Mouse (Mus musculus): Measurements from ENCODE around the gene Ppp2r5a. TPM values are rescaled to one million over a fixed set of nuclear protein-coding genes. Genes with fewer than 3 reads are reported as not detected.

The Ppp2r5a gene
- polyA plus RNA-seq (2012; rRNA removed) (39.4 and 40.1 TPM in 2 replicates), polyA plus RNA-seq (2014; fragmentation: Nextera tagmentation; extraction: Ambion mirVana) (30.3 and 34.1 TPM in 2 replicates)

DNA sequence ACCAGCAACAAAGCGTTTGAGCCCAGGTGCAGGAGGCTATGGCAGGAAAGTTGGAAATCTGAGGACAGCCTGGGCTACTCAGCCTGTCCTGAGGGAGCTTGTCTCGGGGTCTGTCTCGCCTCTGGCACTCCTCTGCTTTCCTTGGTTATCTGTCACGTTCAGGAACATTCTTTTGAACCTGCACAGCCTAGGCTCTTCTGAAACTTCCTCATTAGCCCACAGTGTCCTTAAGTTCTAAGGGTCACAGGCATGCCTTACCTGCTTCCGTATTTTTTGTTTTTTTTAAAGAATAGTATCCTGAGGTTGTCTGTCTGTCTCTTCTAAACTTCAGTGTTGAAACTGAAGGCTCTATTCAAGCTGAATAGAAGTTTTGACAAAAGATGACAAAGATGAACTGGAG, at the start of gene Ppp2r5a:
Gene Ppp2r5a (minus strand): TSS at position 199 of the 400 bp plus-strand sequence.
- TF ChIP-seq POLR2A (IDR thresholded peaks at IDR 0.05; ENCODE audit: borderline replicate concordance, extremely low read depth, insufficient read depth, insufficient read length): no peak
- H3K4me3 ChIP-seq (replicated peaks; ENCODE audit: low read length): no peak within 1 kb of the TSS
- no peak within 1 kb of the TSS for H3K4me2 ChIP-seq (replicated peaks; ENCODE audit: low read depth, low read length, severe bottlenecking)
- 0 out of 2 replicates have a peak, but pooled peaks cover 3% of the 10 kb centered on the region for H3K4me1 ChIP-seq (ENCODE audit: control insufficient read depth, insufficient read depth, low read length)
- no peaks in the 10 kb centered on the region for H3K36me3 ChIP-seq (ENCODE audit: control insufficient read depth, insufficient read depth, low read length)
- no peak within 1 kb of the TSS for H3K27ac ChIP-seq (replicated peaks; ENCODE audit: low read depth, low read length)
- DNase-seq (ENCODE audit: low spot score) (no peak), ATAC-seq (ENCODE audit: low FRiP score, low read depth) (no peak)
- H3K27me3 ChIP-seq (ENCODE audit: control insufficient read depth, insufficient read depth, low read length): no peaks in the 10 kb centered on the region
- H3K9ac ChIP-seq (ENCODE audit: low read depth, low read length, severe bottlenecking): no peak within 1 kb of the TSS
- no peaks in the 10 kb centered on the region for H3K9me3 ChIP-seq (ENCODE audit: control insufficient read depth, low read length)
- 49% methylated on average over 5 of the region's 5 CpGs for WGBS

DNA sequence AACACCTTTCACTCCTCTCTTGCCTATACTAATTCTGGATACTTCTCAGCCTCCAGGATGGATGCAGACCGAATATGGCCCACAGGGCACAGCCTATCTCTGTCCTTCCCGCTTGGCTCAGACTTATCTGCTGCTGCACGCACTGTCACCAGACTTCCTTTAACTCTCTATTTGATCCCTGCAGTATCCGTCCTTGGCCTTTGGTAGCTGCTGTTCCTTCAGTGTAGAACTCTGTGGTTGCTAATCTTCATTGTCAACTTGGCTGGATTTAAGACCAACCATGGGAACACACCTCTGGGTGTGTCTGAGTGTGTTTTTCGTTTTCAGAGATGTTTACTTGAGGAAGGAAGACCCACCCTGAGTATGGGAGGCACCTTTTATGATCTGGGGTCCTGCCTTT, 47.5 kb upstream of the Ppp2r5a start:
- no peak for ATAC-seq (ENCODE audit: low FRiP score, low read depth)
- 75% methylated on average over 5 of the region's 5 CpGs for WGBS
- TF ChIP-seq POLR2A (IDR thresholded peaks at IDR 0.05; ENCODE audit: borderline replicate concordance, extremely low read depth, insufficient read depth, insufficient read length): no peak

DNA sequence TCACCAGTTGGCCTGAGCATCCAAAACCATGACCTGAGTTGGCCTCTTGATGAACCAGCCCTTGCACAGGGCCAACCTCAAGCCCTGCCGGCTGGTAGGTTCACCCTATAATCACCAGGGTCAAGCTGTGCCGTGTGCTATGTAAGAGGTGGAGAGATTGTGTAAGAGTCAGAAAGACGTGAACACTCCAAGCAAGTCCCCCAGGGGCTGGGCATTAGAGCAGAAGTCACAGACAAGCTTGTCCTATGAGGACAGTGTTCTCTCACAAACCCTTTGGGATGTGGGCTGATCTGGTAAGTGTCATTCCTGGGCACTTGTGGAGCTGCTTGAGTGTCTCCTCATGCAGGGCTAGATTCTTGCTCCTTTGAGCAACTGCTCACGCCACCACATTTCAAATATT, 46.5 kb upstream of the Ppp2r5a start:
- DNase-seq (ENCODE audit: low spot score) (no peak), ATAC-seq (ENCODE audit: low FRiP score, low read depth) (no peak)
- Histone ChIP-seq H3K9ac (ENCODE audit: low read depth, low read length, severe bottlenecking) (no peak overlapping the region), H3K9me3 (ENCODE audit: control insufficient read depth, low read length) (no peaks in the 10 kb centered on the region), H3K27ac (replicated peaks; ENCODE audit: low read depth, low read length) (no peak overlapping the region), H3K4me2 (replicated peaks; ENCODE audit: low read depth, low read length, severe bottlenecking) (no peak overlapping the region), H3K36me3 (ENCODE audit: control insufficient read depth, insufficient read depth, low read length) (no peaks in the 10 kb centered on the region), H3K4me3 (replicated peaks; ENCODE audit: low read length) (no peak overlapping the region), H3K4me1 (ENCODE audit: control insufficient read depth, insufficient read depth, low read length) (peaks cover 11% of the 10 kb centered on the region; the same call in 1 of the 2 replicates), H3K27me3 (ENCODE audit: control insufficient read depth, insufficient read depth, low read length) (no peaks in the 10 kb centered on the region)
- TF ChIP-seq POLR2A (IDR thresholded peaks at IDR 0.05; ENCODE audit: borderline replicate concordance, extremely low read depth, insufficient read depth, insufficient read length): no peak
- 78% methylated on average over 4 of the region's 4 CpGs for WGBS

More for the DNA sequence above, 47.5 kb upstream of the Ppp2r5a start:
- no peak overlapping the region for H3K4me2 ChIP-seq (replicated peaks; ENCODE audit: low read depth, low read length, severe bottlenecking)
- no peaks in the 10 kb centered on the region for H3K36me3 ChIP-seq (ENCODE audit: control insufficient read depth, insufficient read depth, low read length)
- DNase-seq (ENCODE audit: low spot score): no peak
- H3K4me3 ChIP-seq (replicated peaks; ENCODE audit: low read length): no peak overlapping the region
- peaks cover 16% of the 10 kb centered on the region for H3K4me1 ChIP-seq (ENCODE audit: control insufficient read depth, insufficient read depth, low read length)
- no peaks in the 10 kb centered on the region for H3K9me3 ChIP-seq (ENCODE audit: control insufficient read depth, low read length)
- no peak overlapping the region for H3K9ac ChIP-seq (ENCODE audit: low read depth, low read length, severe bottlenecking)
- no peak overlapping the region for H3K27ac ChIP-seq (replicated peaks; ENCODE audit: low read depth, low read length)
- H3K27me3 ChIP-seq (ENCODE audit: control insufficient read depth, insufficient read depth, low read length): no peaks in the 10 kb centered on the region

DNA sequence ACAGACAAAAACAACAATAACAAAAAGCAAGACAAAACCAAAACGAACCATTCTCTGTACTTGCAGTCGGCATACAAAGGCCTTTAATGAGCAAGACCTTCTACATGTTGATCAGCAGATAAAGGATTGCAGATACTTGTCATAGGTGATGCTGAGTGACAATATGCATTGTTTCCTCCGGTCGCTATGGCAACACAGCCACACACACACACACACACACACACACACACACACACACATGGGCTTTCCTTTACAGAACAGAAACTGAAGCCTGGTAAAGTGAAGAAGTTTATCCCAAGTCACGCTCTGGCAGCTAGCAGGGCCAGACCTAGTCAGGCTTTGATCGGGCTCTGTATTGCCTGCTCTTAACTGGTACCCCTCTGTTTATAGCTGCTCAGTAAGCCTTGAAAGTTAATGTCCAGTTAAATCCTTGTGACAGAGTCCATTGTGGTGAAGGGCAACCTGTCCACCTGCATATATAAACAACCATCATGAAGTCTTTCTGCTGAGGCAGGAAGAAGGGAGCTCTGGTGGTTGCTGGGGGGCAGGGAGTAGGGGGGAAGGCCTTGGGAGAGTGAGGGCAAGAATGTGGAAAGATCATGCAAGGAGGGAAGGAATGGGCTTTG, 44.4 kb upstream of the Ppp2r5a start:
- H3K4me3 ChIP-seq (replicated peaks; ENCODE audit: low read length): no peak overlapping the region
- DNase-seq (ENCODE audit: low spot score) (no peak), ATAC-seq (ENCODE audit: low FRiP score, low read depth) (no peak)
- no peaks in the 10 kb centered on the region for H3K9me3 ChIP-seq (ENCODE audit: control insufficient read depth, low read length)
- no peak for TF ChIP-seq POLR2A (IDR thresholded peaks at IDR 0.05; ENCODE audit: borderline replicate concordance, extremely low read depth, insufficient read depth, insufficient read length)
- WGBS: 78% methylated on average over 6 of the region's 6 CpGs
- no peaks in the 10 kb centered on the region for H3K4me1 ChIP-seq (ENCODE audit: control insufficient read depth, insufficient read depth, low read length)
- no peak overlapping the region for H3K4me2 ChIP-seq (replicated peaks; ENCODE audit: low read depth, low read length, severe bottlenecking)
- H3K27ac ChIP-seq (replicated peaks; ENCODE audit: low read depth, low read length): no peak overlapping the region
- no peaks in the 10 kb centered on the region for H3K27me3 ChIP-seq (ENCODE audit: control insufficient read depth, insufficient read depth, low read length)
- H3K9ac ChIP-seq (ENCODE audit: low read depth, low read length, severe bottlenecking): no peak overlapping the region
- no peaks in the 10 kb centered on the region for H3K36me3 ChIP-seq (ENCODE audit: control insufficient read depth, insufficient read depth, low read length)

DNA sequence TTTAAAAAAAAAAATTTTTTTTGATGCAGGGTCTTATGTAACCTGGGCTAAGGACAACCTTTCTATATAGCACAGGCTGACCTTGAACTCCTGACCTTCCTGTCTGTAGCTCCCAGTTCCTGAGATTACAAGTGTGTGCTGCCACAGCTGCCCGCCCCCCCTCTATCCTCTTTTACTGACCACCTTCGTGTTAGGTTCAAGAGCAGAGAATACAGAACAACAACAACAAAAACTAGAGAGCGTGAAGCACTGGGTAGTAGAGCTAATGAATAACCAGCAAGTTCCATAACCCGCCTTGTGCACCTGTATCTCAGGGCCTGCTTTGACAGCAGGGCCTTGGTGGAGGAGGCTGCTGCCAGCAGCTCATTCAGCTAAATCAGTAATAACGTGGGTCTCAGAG, 43.2 kb upstream of the Ppp2r5a start:
- H3K27me3 ChIP-seq (ENCODE audit: control insufficient read depth, insufficient read depth, low read length): no peaks in the 10 kb centered on the region
- H3K9me3 ChIP-seq (ENCODE audit: control insufficient read depth, low read length): no peaks in the 10 kb centered on the region
- no peak overlapping the region for H3K4me3 ChIP-seq (replicated peaks; ENCODE audit: low read length)
- 76% methylated on average over 5 of the region's 5 CpGs for WGBS
- ATAC-seq (ENCODE audit: low FRiP score, low read depth): no peak
- no peaks in the 10 kb centered on the region for H3K36me3 ChIP-seq (ENCODE audit: control insufficient read depth, insufficient read depth, low read length)
- no peak for TF ChIP-seq POLR2A (IDR thresholded peaks at IDR 0.05; ENCODE audit: borderline replicate concordance, extremely low read depth, insufficient read depth, insufficient read length)
- no peak overlapping the region for H3K9ac ChIP-seq (ENCODE audit: low read depth, low read length, severe bottlenecking)
- no peak for DNase-seq (ENCODE audit: low spot score)
- H3K4me2 ChIP-seq (replicated peaks; ENCODE audit: low read depth, low read length, severe bottlenecking): no peak overlapping the region
- no peak overlapping the region for H3K27ac ChIP-seq (replicated peaks; ENCODE audit: low read depth, low read length)
- no peaks in the 10 kb centered on the region for H3K4me1 ChIP-seq (ENCODE audit: control insufficient read depth, insufficient read depth, low read length)

Measured in limb, embryonic 14.5 days (tissue).